Mouse (Mus musculus): ENCODE measurements around the gene Olfr1294.

DNA sequence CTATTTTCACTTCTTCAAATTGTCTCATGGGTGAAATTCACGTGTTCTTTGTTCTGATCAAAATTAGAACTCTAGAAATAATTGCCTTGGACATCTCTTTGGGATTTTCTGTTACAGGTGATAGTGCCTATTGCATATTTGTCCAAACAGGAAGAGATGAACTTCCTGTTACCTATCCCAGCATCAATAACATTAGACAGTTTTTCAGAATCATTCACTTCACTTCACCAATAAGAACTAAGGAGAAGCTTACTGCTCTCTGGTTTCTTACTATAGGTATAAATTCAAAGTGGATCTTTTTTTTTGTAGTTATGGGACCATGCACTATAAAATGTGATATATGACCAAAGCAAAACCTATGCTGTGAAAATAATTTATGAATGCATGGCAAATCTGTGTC lies at the start of gene Olfr1294:
- no peak for TF ChIP-seq POLR2A (IDR thresholded peaks at IDR 0.05; ENCODE audit: low read depth, low read length)
- no peak for TF ChIP-seq CTCF (IDR thresholded peaks at IDR 0.05; ENCODE audit: extremely low read depth, insufficient read length, insufficient replicate concordance, low read depth, low read length)
